Mouse (Mus musculus): ENCODE data around the gene Hmga1b. TPM values are rescaled to one million over a fixed set of nuclear protein-coding genes. Genes with fewer than 3 reads are reported as not detected.
"Not testable (repeated sequence)": the region's sequence is repeated elsewhere in the genome, so short reads cannot be mapped to it uniquely, and the experiment has no call there.

Gene Hmga1b
- polyA plus RNA-seq, 1 experiment from 2014 or later = 2.6 TPM

GRCm38 (mm10) chr11:120783426-120784063 lies 21.0 kb downstream of the Hmga1b start:
- no peak for TF ChIP-seq CTCF (IDR thresholded peaks at IDR 0.05; ENCODE audit: low read depth)
- Histone ChIP-seq H3K36me3 (ENCODE audit: insufficient read depth, low read length) (peaks cover 19% of the 10 kb centered on the region), H3K27me3 (ENCODE audit: insufficient read depth, low read length) (no peaks in the 10 kb centered on the region), H3K4me1 (replicated peaks; ENCODE audit: insufficient read depth, low read length) (peaks cover 10% of the 10 kb centered on the region; the same call in 1 of the 2 replicates), H3K9ac (ENCODE audit: low read depth, low read length) (peak overlapping the region; percentile 78), H3K4me2 (ENCODE audit: low read length) (peak overlapping the region; percentile 96), H3K27ac (peak overlapping the region; percentile 80; the same call in 1 of the 2 replicates), H3K9me3 (replicated peaks; ENCODE audit: low read length) (no peaks in the 10 kb centered on the region), H3K4me3 (replicated peaks; ENCODE audit: low read depth, low read length) (peak overlapping the region; percentile 86)
- 3% methylated on average over 42 of the region's 42 CpGs for WGBS
- ATAC-seq (replicated peaks; ENCODE audit: low FRiP score, low read depth) = no peak
- no peak for DNase-seq (ENCODE audit: low spot score)

- Histone ChIP-seq H3K4me2 (ENCODE audit: low read length) (peak within 1 kb of the TSS; percentile 96), H3K9ac (ENCODE audit: low read depth, low read length) (peak within 1 kb of the TSS; percentile 78), H3K9me3 (replicated peaks; ENCODE audit: low read length) (no peaks in the 10 kb centered on the region), H3K27ac (peak within 1 kb of the TSS; percentile 80), H3K36me3 (ENCODE audit: insufficient read depth, low read length) (peaks cover 20% of the 10 kb centered on the region), H3K4me1 (replicated peaks; ENCODE audit: insufficient read depth, low read length) (peaks cover 10% of the 10 kb centered on the region; the same call in 1 of the 2 replicates), H3K4me3 (replicated peaks; ENCODE audit: low read depth, low read length) (peak within 1 kb of the TSS; percentile 86), H3K27me3 (ENCODE audit: insufficient read depth, low read length) (no peaks in the 10 kb centered on the region)
- under 1% methylated on average over 89 of the region's 107 CpGs for WGBS
- ATAC-seq (replicated peaks; ENCODE audit: low FRiP score, low read depth) (peak; percentile 48), DNase-seq (ENCODE audit: low spot score) (peak; percentile 82)
- TF ChIP-seq CTCF (IDR thresholded peaks at IDR 0.05; ENCODE audit: low read depth) = no peak
These were observed 21.6 kb downstream of the Hmga1b start, which contains the start of the genes Rfng and Gps1 for GRCm38 (mm10) chr11:120784064-120784791. TSS of gene Rfng (minus strand) at chr11:120784207. TSS of gene Gps1 (plus strand) at chr11:120784272.

- no peak for TF ChIP-seq CTCF (IDR thresholded peaks at IDR 0.05; ENCODE audit: low read depth)
- DNase-seq (ENCODE audit: low spot score) (no peak), ATAC-seq (replicated peaks; ENCODE audit: low FRiP score, low read depth) (no peak)
- Histone ChIP-seq H3K4me2 (ENCODE audit: low read length) (peak overlapping the region; percentile 96), H3K4me3 (replicated peaks; ENCODE audit: low read depth, low read length) (peak overlapping the region; percentile 86), H3K4me1 (replicated peaks; ENCODE audit: insufficient read depth, low read length) (peaks cover 10% of the 10 kb centered on the region; the same call in 1 of the 2 replicates), H3K9ac (ENCODE audit: low read depth, low read length) (peak overlapping the region; percentile 78), H3K36me3 (ENCODE audit: insufficient read depth, low read length) (peaks cover 29% of the 10 kb centered on the region), H3K27ac (no peak overlapping the region), H3K9me3 (replicated peaks; ENCODE audit: low read length) (no peaks in the 10 kb centered on the region), H3K27me3 (ENCODE audit: insufficient read depth, low read length) (no peaks in the 10 kb centered on the region)
- WGBS = 33% methylated on average over 9 of the region's 9 CpGs
These were observed 22.6 kb downstream of the Hmga1b start for GRCm38 (mm10) chr11:120785145-120785544.

- peak; percentile 50 for ATAC-seq (replicated peaks; ENCODE audit: low FRiP score, low read depth)
- H3K27ac ChIP-seq; H3K4me3 ChIP-seq (replicated peaks; ENCODE audit: low read depth, low read length); H3K27me3 ChIP-seq (ENCODE audit: insufficient read depth, low read length); H3K9ac ChIP-seq (ENCODE audit: low read depth, low read length); DNase-seq (ENCODE audit: low spot score); H3K4me2 ChIP-seq (ENCODE audit: low read length); H3K4me1 ChIP-seq (replicated peaks; ENCODE audit: insufficient read depth, low read length); H3K9me3 ChIP-seq (replicated peaks; ENCODE audit: low read length): not testable (repeated sequence)
- WGBS = 61% methylated on average over 9 of the region's 10 CpGs
- H3K36me3 ChIP-seq (ENCODE audit: insufficient read depth, low read length) = peaks cover 60% of the 10 kb centered on the region
These were observed 25.9 kb downstream of the Hmga1b start for GRCm38 (mm10) chr11:120788460-120788859.

GRCm38 (mm10) chr11:120789355-120789754 lies 26.8 kb downstream of the Hmga1b start:
- peaks cover 7% of the 10 kb centered on the region; the same call in 1 of the 2 replicates for H3K4me1 ChIP-seq (replicated peaks; ENCODE audit: insufficient read depth, low read length)
- peaks cover 60% of the 10 kb centered on the region for H3K36me3 ChIP-seq (ENCODE audit: insufficient read depth, low read length)
- TF ChIP-seq CTCF (IDR thresholded peaks at IDR 0.05; ENCODE audit: low read depth) = no peak
- no peak overlapping the region for H3K4me3 ChIP-seq (replicated peaks; ENCODE audit: low read depth, low read length)
- no peak for DNase-seq (ENCODE audit: low spot score)
- no peak overlapping the region for H3K4me2 ChIP-seq (ENCODE audit: low read length)
- H3K9me3 ChIP-seq (replicated peaks; ENCODE audit: low read length) = no peaks in the 10 kb centered on the region
- no peak for ATAC-seq (replicated peaks; ENCODE audit: low FRiP score, low read depth)
- WGBS = 84% methylated on average over 4 of the region's 4 CpGs
- no peak overlapping the region for H3K9ac ChIP-seq (ENCODE audit: low read depth, low read length)
- H3K27me3 ChIP-seq (ENCODE audit: insufficient read depth, low read length) = no peaks in the 10 kb centered on the region
- no peak overlapping the region for H3K27ac ChIP-seq

- Histone ChIP-seq H3K4me2 (ENCODE audit: low read length) (no peak overlapping the region), H3K4me3 (replicated peaks; ENCODE audit: low read depth, low read length) (no peak overlapping the region), H3K36me3 (ENCODE audit: insufficient read depth, low read length) (peaks cover 60% of the 10 kb centered on the region), H3K9me3 (replicated peaks; ENCODE audit: low read length) (no peaks in the 10 kb centered on the region), H3K4me1 (replicated peaks; ENCODE audit: insufficient read depth, low read length) (peaks cover 6% of the 10 kb centered on the region; the same call in 1 of the 2 replicates), H3K9ac (ENCODE audit: low read depth, low read length) (no peak overlapping the region), H3K27me3 (ENCODE audit: insufficient read depth, low read length) (no peaks in the 10 kb centered on the region), H3K27ac (no peak overlapping the region)
- DNase-seq (ENCODE audit: low spot score) (no peak), ATAC-seq (replicated peaks; ENCODE audit: low FRiP score, low read depth) (no peak)
- 77% methylated on average over 3 of the region's 3 CpGs for WGBS
- TF ChIP-seq CTCF (IDR thresholded peaks at IDR 0.05; ENCODE audit: low read depth) = no peak; the same call in 1 of the 2 replicates
These were observed 27.2 kb downstream of the Hmga1b start for GRCm38 (mm10) chr11:120789810-120790209.
